Mouse (Mus musculus) bone marrow macrophage, adult 2 months (primary cell): Measurements from ENCODE around the gene Gnpat.

Experiments
- CTCF ChIP-seq: IDR thresholded peaks from 2 replicates; pipeline ENCODE4 v1.5.1; 2012; ENCODE audit warnings: low read depth, mild to moderate bottlenecking, low read length, moderate library complexity
- POLR2A ChIP-seq: IDR thresholded peaks from 2 replicates; pipeline ENCODE4 v1.6.1; 2012; ENCODE audit warnings: mild to moderate bottlenecking, low read depth, low read length, borderline replicate concordance

DNA sequence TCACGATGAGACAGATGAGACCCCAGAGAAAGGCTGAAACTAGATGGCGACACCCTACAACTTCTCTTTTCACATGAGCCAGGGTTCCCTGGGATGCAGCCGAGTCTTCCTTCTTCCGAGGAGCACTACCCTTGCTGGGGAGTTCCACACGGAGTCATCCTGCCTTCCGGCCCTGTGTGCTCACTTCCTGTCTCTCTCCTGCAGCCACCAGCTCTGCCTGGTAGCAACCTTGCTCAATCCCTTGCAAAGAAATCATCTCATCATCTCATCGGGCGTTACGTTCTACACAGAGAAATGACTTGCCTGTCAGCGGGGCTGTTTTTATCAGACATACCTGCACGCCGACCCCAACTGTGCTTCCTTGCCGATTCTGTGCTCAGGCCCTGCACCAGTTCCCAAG, 32.8 kb upstream of the Gnpat start:
- TF ChIP-seq CTCF (no peak), POLR2A (no peak)
